Mouse (Mus musculus) ES-E14 (cell line): ENCODE results near the gene 1700001P01Rik. TPM values are rescaled to one million over a fixed set of nuclear protein-coding genes. Genes with fewer than 3 reads are reported as not detected.

ENCODE experiments used
- DNase-seq: peaks from one replicate; pipeline ENCODE4 v3.0.0-alpha.2; 2013; ENCODE audit warnings: low read depth, low spot score
- H3K27ac ChIP-seq: 2 replicates; pipeline ENCODE4 v1.5.1; 2012; ENCODE audit warnings: low read depth, mild to moderate bottlenecking, low read length, moderate library complexity, mixed read lengths; ENCODE audit not compliant: poor library complexity, insufficient read depth, severe bottlenecking
- H3K36me3 ChIP-seq: 2 replicates; pipeline ENCODE4 v1.6.1; 2012; ENCODE audit warnings: mild to moderate bottlenecking, low read length, moderate library complexity, mixed read lengths; ENCODE audit not compliant: control insufficient read depth, poor library complexity, insufficient read depth, severe bottlenecking
- H3K4me1 ChIP-seq, 2 experiments: fragments of 150-350 bp in 1 of 2; sonication (generic) in 1 of 2; 2 replicates each; pipeline ENCODE4 v1.6.1; 2012; ENCODE audit warnings: low read length in 2 of 2, mild to moderate bottlenecking in 1 of 2, mixed read lengths in 1 of 2; ENCODE audit not compliant: control insufficient read depth in 2 of 2, insufficient read depth in 2 of 2, poor library complexity in 1 of 2
- H3K4me3 ChIP-seq, 2 experiments: fragments of 150-350 bp in 1 of 2; sonication (generic) in 1 of 2; 2 replicates each; pipeline ENCODE4 v1.5.1; 2012; ENCODE audit warnings: low read length in 2 of 2, low read depth in 1 of 2, mild to moderate bottlenecking in 1 of 2, mixed read lengths in 1 of 2; ENCODE audit not compliant: insufficient read depth in 1 of 2, poor library complexity in 1 of 2, severe bottlenecking in 1 of 2
- H3K9ac ChIP-seq: 2 replicates; pipeline ENCODE4 v1.6.1; 2012; ENCODE audit warnings: low read depth, mild to moderate bottlenecking, low read length, mixed read lengths; ENCODE audit not compliant: poor library complexity, insufficient read depth, severe bottlenecking
- H3K9me3 ChIP-seq: fragments of 150-350 bp; sonication (generic); 2 replicates; pipeline ENCODE4 v1.6.1; 2012; ENCODE audit warnings: low read depth, mild to moderate bottlenecking, low read length; ENCODE audit not compliant: control insufficient read depth, insufficient read depth
- CHD2 ChIP-seq: IDR thresholded peaks from 2 replicates; pipeline ENCODE4 v1.6.1; 2014; ENCODE audit warnings: mild to moderate bottlenecking, low read depth, low read length, inconsistent platforms
- HCFC1 ChIP-seq: IDR thresholded peaks from 2 replicates; pipeline ENCODE4 v1.6.1; 2012; ENCODE audit warnings: low read length, inconsistent platforms, borderline replicate concordance; ENCODE audit not compliant: insufficient read depth
- MAFK ChIP-seq: IDR thresholded peaks from 2 replicates; pipeline ENCODE4 v1.6.1; 2014; ENCODE audit warnings: mild to moderate bottlenecking, low read depth, low read length, inconsistent platforms; ENCODE audit not compliant: insufficient read depth
- ZC3H11A ChIP-seq: IDR thresholded peaks from 2 replicates; pipeline ENCODE4 v1.6.1; 2012; ENCODE audit warnings: low read depth, mild to moderate bottlenecking, inconsistent platforms, low read length, borderline replicate concordance
- ZNF384 ChIP-seq: IDR thresholded peaks from 2 replicates; pipeline ENCODE4 v1.6.1; 2012; ENCODE audit warnings: low read depth, low read length, inconsistent platforms
- in situ Hi-C, 2 experiments: fragments of 600-800 bp; cut with MboI; formaldehyde crosslinking; loops; one replicate each; pipeline ENCODE4 v1.15.1; 2025; ENCODE audit warnings: low sequenced_read_pairs in 2 of 2, inconsistent platforms in 1 of 2; ENCODE audit not compliant: unreplicated experiment in 2 of 2
- total RNA-seq: library from RNA; depleted of rRNA; stranded (reverse); fragments of 300-350 nt; gene quantifications from 2 replicates; pipeline ENCODE4 v1.2.3, GENCODE M21; 2012

1700001P01Rik gene
- total RNA-seq, 1 experiment: 2.3 TPM

DNA sequence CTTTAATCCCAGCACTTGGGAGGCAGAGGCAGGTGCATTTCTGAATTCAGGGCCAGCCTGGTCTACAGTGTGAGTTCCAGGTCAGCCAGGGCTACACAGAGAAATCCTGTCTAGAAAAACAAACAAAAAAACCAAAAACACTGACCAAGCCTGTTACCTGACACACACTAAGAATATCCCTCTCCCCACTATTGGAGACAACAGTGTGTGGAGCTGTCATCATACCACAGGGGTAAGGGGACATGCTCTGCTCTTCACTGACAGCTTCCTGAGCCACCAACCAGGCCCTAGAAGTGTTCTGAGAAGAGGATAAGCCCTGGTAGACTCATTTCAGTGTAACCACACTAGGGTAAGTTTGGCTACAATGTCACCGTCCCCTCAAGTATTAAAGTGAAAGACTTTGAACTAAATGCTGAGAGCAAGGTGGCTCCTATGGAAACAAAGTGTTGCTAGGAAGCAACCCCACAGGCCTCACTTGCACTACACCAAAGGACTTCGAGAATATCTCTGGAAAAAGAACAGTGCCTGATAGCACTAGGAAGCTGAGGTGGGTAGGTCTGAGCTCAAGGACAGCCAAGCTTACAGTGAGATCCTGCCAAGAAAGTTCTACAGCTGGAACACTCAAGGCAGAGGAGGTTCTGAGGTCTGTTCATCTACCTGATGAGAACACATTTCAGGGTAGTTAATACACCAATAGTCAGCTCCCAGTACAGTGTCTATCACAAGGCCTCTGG lies 4.4 kb upstream of the 1700001P01Rik start:
- H3K4me1 ChIP-seq: peaks cover 0 to 3% of the 10 kb centered on the region in 2 experiments; a peak in 1 of 4 replicates
- DNase-seq: no peak
- peaks cover 49% of the 10 kb centered on the region for H3K36me3 ChIP-seq
- in situ Hi-C loops: no loop called here
- H3K27ac ChIP-seq: no peak overlapping the region; the same call in 1 of the 2 replicates
- no peaks in the 10 kb centered on the region for H3K9me3 ChIP-seq
- TF ChIP-seq CHD2 (no peak), ZC3H11A (no peak), ZNF384 (no peak), HCFC1 (no peak), MAFK (no peak)
- peak overlapping the region; percentile 100 for H3K9ac ChIP-seq
- H3K4me3 ChIP-seq: peak overlapping the region; percentile 83 to 98

DNA sequence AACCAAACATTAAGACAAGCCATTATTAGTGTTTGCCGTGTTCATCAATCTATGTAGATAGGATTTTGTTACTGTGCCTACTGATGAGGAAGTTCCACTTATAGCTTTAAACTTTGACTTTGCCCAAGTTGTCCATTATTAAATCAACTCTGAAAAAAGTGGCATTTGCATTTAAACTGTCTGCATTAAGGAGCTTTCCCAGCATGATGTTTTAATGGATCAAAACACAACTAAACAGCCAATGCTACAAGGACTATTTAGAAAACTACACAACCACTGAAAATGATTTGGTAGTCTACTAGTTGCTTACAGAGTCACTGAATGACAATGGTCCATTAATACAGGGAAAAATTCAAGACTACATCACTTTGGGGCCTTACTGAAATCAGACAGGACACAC lies 3.2 kb upstream of the 1700001P01Rik start:
- no peak for TF ChIP-seq HCFC1
- TF ChIP-seq CHD2: no peak
- TF ChIP-seq ZNF384: no peak
- no peak for TF ChIP-seq ZC3H11A
- no peak for TF ChIP-seq MAFK
- no peaks in the 10 kb centered on the region for H3K9me3 ChIP-seq
- in situ Hi-C loops: no loop called here
- DNase-seq: no peak
- peaks cover 0 to 3% of the 10 kb centered on the region in 2 experiments; a peak in 1 of 4 replicates for H3K4me1 ChIP-seq
- peak overlapping the region; percentile 2 to 49; a peak in 3 of 4 replicates for H3K4me3 ChIP-seq
- peaks cover 49% of the 10 kb centered on the region for H3K36me3 ChIP-seq
- peak overlapping the region; percentile 63; the same call in 1 of the 2 replicates for H3K9ac ChIP-seq
- H3K27ac ChIP-seq: no peak overlapping the region; the same call in 1 of the 2 replicates

DNA sequence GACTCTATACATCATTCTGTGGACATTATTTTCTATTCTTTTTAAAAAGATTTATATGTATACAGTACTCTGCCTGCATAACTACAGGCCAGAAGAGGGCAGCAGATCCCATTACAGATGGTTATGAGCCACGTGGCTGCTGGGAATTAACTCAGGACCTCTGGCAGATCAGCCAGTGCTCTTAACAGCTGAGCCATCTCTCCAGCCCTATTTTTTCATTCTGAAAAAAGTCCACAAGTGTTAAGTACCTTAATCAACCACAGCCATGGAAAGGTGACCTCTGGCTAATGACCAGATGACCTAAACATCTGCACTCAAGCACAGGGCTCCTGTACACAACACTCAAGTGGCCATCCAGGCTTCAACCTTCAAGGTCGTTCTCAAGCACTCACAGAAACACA lies 1.4 kb upstream of the 1700001P01Rik start:
- Histone ChIP-seq H3K9ac (peak overlapping the region; percentile 41; the same call in 1 of the 2 replicates), H3K27ac (peak overlapping the region; percentile 66; the same call in 1 of the 2 replicates), H3K9me3 (no peaks in the 10 kb centered on the region), H3K4me3 (no peak overlapping the region), H3K4me1 (peaks cover 0 to 3% of the 10 kb centered on the region in 2 experiments; a peak in 1 of 4 replicates), H3K36me3 (peaks cover 49% of the 10 kb centered on the region)
- in situ Hi-C loops: no loop called here
- no peak for DNase-seq
- TF ChIP-seq HCFC1 (no peak; the same call in 1 of the 2 replicates), ZNF384 (peak; percentile 74), ZC3H11A (no peak), CHD2 (peak; percentile 71), MAFK (no peak)

DNA sequence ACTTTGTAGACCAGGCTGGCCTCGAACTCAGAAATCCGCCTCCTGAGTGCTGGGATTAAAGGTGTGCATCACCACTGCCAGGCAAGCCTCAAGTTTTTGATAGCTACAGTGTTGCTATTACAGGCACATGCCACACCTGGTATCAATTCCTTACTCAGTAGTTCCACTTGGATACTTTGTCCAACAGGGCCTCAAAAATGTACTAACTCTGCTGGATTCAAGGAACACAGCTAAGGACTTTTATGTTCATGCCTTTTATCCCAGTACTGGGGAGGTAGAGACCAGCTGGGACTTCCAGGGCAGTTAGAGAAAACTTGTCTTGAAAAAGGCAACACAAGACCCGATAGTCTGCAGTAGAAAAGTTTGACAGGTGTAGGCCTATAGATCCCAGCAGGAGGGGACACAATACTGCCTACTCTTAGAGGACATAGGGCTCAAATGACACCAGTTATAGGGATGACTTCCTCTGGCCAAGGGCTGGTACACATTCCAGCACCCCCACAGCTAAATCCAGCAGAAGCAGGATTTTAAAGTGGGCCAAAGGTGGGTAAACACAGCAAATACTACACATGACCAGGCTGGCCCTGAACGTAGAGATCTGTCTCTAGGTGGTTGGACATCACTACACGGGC lies 895 bp upstream of the 1700001P01Rik start:
- Histone ChIP-seq H3K9me3 (no peaks in the 10 kb centered on the region), H3K9ac (peak overlapping the region; percentile 41; the same call in 1 of the 2 replicates), H3K4me1 (peaks cover 0 to 3% of the 10 kb centered on the region in 2 experiments; a peak in 1 of 4 replicates), H3K27ac (peak overlapping the region; percentile 66), H3K4me3 (no peak overlapping the region), H3K36me3 (peaks cover 44% of the 10 kb centered on the region)
- in situ Hi-C loops: no loop called here
- no peak for DNase-seq
- TF ChIP-seq HCFC1 (no peak), MAFK (no peak), ZNF384 (no peak), ZC3H11A (no peak), CHD2 (no peak)
